ENCODE assay signal across 8 mouse cellular contexts in genomic region chr7:27765176-27765886, GRCm38 (mm10). TPM values are rescaled to one million over a fixed set of nuclear protein-coding genes. Genes with fewer than 3 reads are reported as not detected.
DNase-seq lines count a peak whose midpoint lies in the region; ATAC-seq lines count a peak whose summit lies in the region.

No protein-coding gene starts in this region.

- H3K4me3 ChIP-seq in midbrain, embryonic 12.5 days, result peak overlapping the region; percentile 27

- H3K27ac ChIP-seq in midbrain, embryonic 12.5 days (replicated peaks), result no peak overlapping the region

- no peak overlapping the region for H3K9ac ChIP-seq in midbrain, embryonic 12.5 days (replicated peaks)

- H3K27me3 ChIP-seq in midbrain, embryonic 12.5 days, result peaks cover 7% of the 10 kb centered on the region; the same call in 1 of the 2 replicates

- WGBS in midbrain, embryonic 12.5 days, result 10% methylated on average over 17 of the region's 17 CpGs

- no peaks in the 10 kb centered on the region for H3K36me3 ChIP-seq in midbrain, embryonic 12.5 days

- ATAC-seq in midbrain, embryonic 12.5 days (ENCODE audit: low FRiP score, low read depth), result no peak
- ATAC-seq in frontal cortex, adult (ENCODE audit: low TSS enrichment), result no peak

- peaks cover 6% of the 10 kb centered on the region for H3K4me1 ChIP-seq in midbrain, embryonic 12.5 days

- peak; percentile 8 for DNase-seq in embryo, embryonic 10 days (ENCODE audit: low spot score)
- DNase-seq in embryo, embryonic 10.5 days (ENCODE audit: low spot score), result no peak
- DNase-seq in embryo, embryonic 9.5 days (ENCODE audit: extremely low spot score), result peak; percentile 28
- peak; percentile 9 for DNase-seq in induced T-regulatory cell, adult 2 months (ENCODE audit: low read depth)
- no peak for DNase-seq in cerebellum, adult 11 months
- DNase-seq in layer of hippocampus, postnatal 25 days (ENCODE audit: extremely low spot score in 1 of 2, low spot score in 1 of 2), result no peak

- H3K4me2 ChIP-seq in midbrain, embryonic 12.5 days (replicated peaks), result peak overlapping the region; percentile 48

- no peaks in the 10 kb centered on the region for H3K9me3 ChIP-seq in midbrain, embryonic 12.5 days

RNA-seq across cellular contexts. Expression of gene Zfp60, which starts 34.1 kb away (rescaled TPM):
- 102 and 112 TPM in 2 replicates for polyA plus RNA-seq in midbrain, embryonic 12.5 days (2016; fragmentation: Nextera tagmentation; extraction: Ambion mirVana)
- 10 to 100 TPM; 36.4 to 42.7 TPM for total RNA-seq in layer of hippocampus, postnatal 25 days (2021)

RNA-seq across cellular contexts. Expression of gene Zfp626, which starts 41.7 kb away (rescaled TPM):
- polyA plus RNA-seq in midbrain, embryonic 12.5 days (2016; fragmentation: Nextera tagmentation; extraction: Ambion mirVana), result 2.5 and 2.6 TPM in 2 replicates
- 1 to 10 TPM; 8.9 to 9.0 TPM for total RNA-seq in layer of hippocampus, postnatal 25 days (2021)

Comparison
In these comparisons a context has a peak if more than half of its experiments do, and no peak if none do; other contexts are left out.
1. DNase-seq: peak in embryo, embryonic 10 days (single experiment), embryo, embryonic 9.5 days (single experiment) and induced T-regulatory cell, adult 2 months (single experiment); none in embryo, embryonic 10.5 days (single experiment), cerebellum, adult 11 months (single experiment) and layer of hippocampus, postnatal 25 days (0 of 2).